Mouse (Mus musculus) spleen, adult 2 months (tissue): ENCODE measurements around the gene Mtcl1.

Experiments used
- CTCF ChIP-seq: fragments of 200-500 bp; IDR thresholded peaks from 2 replicates; pipeline ENCODE4 v1.5.1; 2011; ENCODE audit warnings: mild to moderate bottlenecking, inconsistent platforms; ENCODE audit not compliant: insufficient read depth, insufficient read length, insufficient replicate concordance; ENCODE audit errors: extremely low read depth
- POLR2A ChIP-seq: fragments of 200-500 bp; IDR thresholded peaks from 2 replicates; pipeline ENCODE4 v1.6.1; 2011; ENCODE audit warnings: low read depth, low read length, inconsistent platforms

DNA sequence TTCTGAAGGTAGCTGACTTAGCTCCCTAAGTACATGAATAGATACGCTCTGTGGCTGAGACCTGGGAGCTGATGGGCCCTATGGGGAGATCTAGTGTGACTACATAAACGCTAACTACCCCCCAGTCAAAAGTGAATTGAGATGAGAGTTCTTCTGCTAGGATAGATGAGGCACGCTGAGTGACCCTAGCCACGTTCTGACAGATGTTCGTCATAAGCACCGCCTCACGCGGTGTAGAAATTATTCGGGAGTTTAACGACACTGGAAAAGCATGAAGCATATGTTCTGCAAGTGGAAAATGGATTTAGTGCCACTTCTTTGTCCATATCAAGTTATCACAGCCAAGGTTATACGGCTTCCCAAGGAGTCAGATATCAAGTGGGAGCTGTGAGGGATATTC lies 98.9 kb downstream of the Mtcl1 start:
- TF ChIP-seq POLR2A: no peak
- TF ChIP-seq CTCF: no peak
